Mouse (Mus musculus): Measurements from ENCODE around the gene Tnfsf8. TPM values are rescaled to one million over a fixed set of nuclear protein-coding genes. Genes with fewer than 3 reads are reported as not detected.

The Tnfsf8 gene
- polyA plus RNA-seq, 1 experiment, result not detected

GRCm38 (mm10) chr4:63856764-63857163 lies 4.4 kb downstream of the Tnfsf8 start:
- H3K27me3 ChIP-seq (ENCODE audit: control insufficient read depth, insufficient read depth, insufficient read length), result no peaks in the 10 kb centered on the region
- H3K79me2 ChIP-seq (ENCODE audit: control insufficient read depth, insufficient read depth), result no peaks in the 10 kb centered on the region
- H3ac ChIP-seq (ENCODE audit: control insufficient read depth, insufficient read length, low read depth), result no peak overlapping the region
- H3K36me3 ChIP-seq (ENCODE audit: control insufficient read depth, insufficient read depth), result no peaks in the 10 kb centered on the region
- no peak for TF ChIP-seq CEBPB (IDR thresholded peaks at IDR 0.05; ENCODE audit: low read depth)
- TF ChIP-seq MYOD1 (IDR thresholded peaks at IDR 0.05; ENCODE audit: control insufficient read depth, insufficient read length, low read depth), result no peak
- TF ChIP-seq USF1 (IDR thresholded peaks at IDR 0.05; ENCODE audit: low read depth), result no peak
- TF ChIP-seq MYOG (IDR thresholded peaks at IDR 0.05; ENCODE audit: control insufficient read depth, extremely low read depth, insufficient read length), result no peak
- TF ChIP-seq MAX (IDR thresholded peaks at IDR 0.05), result no peak
- no peak for TF ChIP-seq FOSL1 (IDR thresholded peaks at IDR 0.05; ENCODE audit: insufficient read depth, low read length, poor library complexity, severe bottlenecking)
- TF ChIP-seq CTCF (IDR thresholded peaks at IDR 0.05; ENCODE audit: control insufficient read depth, insufficient read depth, insufficient read length), result no peak
- no peak overlapping the region for H3K4me3 ChIP-seq (ENCODE audit: insufficient read depth, poor library complexity, severe bottlenecking)
- H3K79me3 ChIP-seq (ENCODE audit: low read depth), result no peaks in the 10 kb centered on the region

- no peak overlapping the region for H3K4me3 ChIP-seq (ENCODE audit: insufficient read depth, poor library complexity, severe bottlenecking)
- H3K36me3 ChIP-seq (ENCODE audit: control insufficient read depth, insufficient read depth), result no peaks in the 10 kb centered on the region
- H3ac ChIP-seq (ENCODE audit: control insufficient read depth, insufficient read length, low read depth), result no peak overlapping the region
- TF ChIP-seq CTCF (IDR thresholded peaks at IDR 0.05; ENCODE audit: control insufficient read depth, insufficient read depth, insufficient read length) (no peak), USF1 (IDR thresholded peaks at IDR 0.05; ENCODE audit: low read depth) (no peak), MYOD1 (IDR thresholded peaks at IDR 0.05; ENCODE audit: control insufficient read depth, insufficient read length, low read depth) (no peak), MYOG (IDR thresholded peaks at IDR 0.05; ENCODE audit: control insufficient read depth, extremely low read depth, insufficient read length) (no peak), FOSL1 (IDR thresholded peaks at IDR 0.05; ENCODE audit: insufficient read depth, low read length, poor library complexity, severe bottlenecking) (no peak), CEBPB (IDR thresholded peaks at IDR 0.05; ENCODE audit: low read depth) (no peak), MAX (IDR thresholded peaks at IDR 0.05) (no peak)
- no peaks in the 10 kb centered on the region for H3K79me2 ChIP-seq (ENCODE audit: control insufficient read depth, insufficient read depth)
- no peaks in the 10 kb centered on the region for H3K27me3 ChIP-seq (ENCODE audit: control insufficient read depth, insufficient read depth, insufficient read length)
- no peaks in the 10 kb centered on the region for H3K79me3 ChIP-seq (ENCODE audit: low read depth)
Measured at GRCm38 (mm10) chr4:63853782-63854386, 7.3 kb downstream of the Tnfsf8 start.

- Histone ChIP-seq H3K36me3 (ENCODE audit: control insufficient read depth, insufficient read depth) (no peaks in the 10 kb centered on the region), H3K79me2 (ENCODE audit: control insufficient read depth, insufficient read depth) (no peaks in the 10 kb centered on the region), H3K27me3 (ENCODE audit: control insufficient read depth, insufficient read depth, insufficient read length) (no peaks in the 10 kb centered on the region), H3K79me3 (ENCODE audit: low read depth) (no peaks in the 10 kb centered on the region), H3K4me3 (ENCODE audit: insufficient read depth, poor library complexity, severe bottlenecking) (no peak overlapping the region), H3ac (ENCODE audit: control insufficient read depth, insufficient read length, low read depth) (no peak overlapping the region)
- no peak for TF ChIP-seq CEBPB (IDR thresholded peaks at IDR 0.05; ENCODE audit: low read depth)
Measured at GRCm38 (mm10) chr4:63850082-63850481, 11.1 kb downstream of the Tnfsf8 start.

GRCm38 (mm10) chr4:63846881-63847597 lies 14.1 kb downstream of the Tnfsf8 start:
- H3K4me3 ChIP-seq (ENCODE audit: insufficient read depth, poor library complexity, severe bottlenecking), result no peak overlapping the region
- H3K36me3 ChIP-seq (ENCODE audit: control insufficient read depth, insufficient read depth), result no peaks in the 10 kb centered on the region
- no peaks in the 10 kb centered on the region for H3K79me2 ChIP-seq (ENCODE audit: control insufficient read depth, insufficient read depth)
- no peaks in the 10 kb centered on the region for H3K79me3 ChIP-seq (ENCODE audit: low read depth)
- no peaks in the 10 kb centered on the region for H3K27me3 ChIP-seq (ENCODE audit: control insufficient read depth, insufficient read depth, insufficient read length)
- peak; percentile 49 for TF ChIP-seq MYOD1 (IDR thresholded peaks at IDR 0.05; ENCODE audit: control insufficient read depth, insufficient read length, low read depth)
- no peak for TF ChIP-seq CEBPB (IDR thresholded peaks at IDR 0.05; ENCODE audit: low read depth)
- TF ChIP-seq FOSL1 (IDR thresholded peaks at IDR 0.05; ENCODE audit: insufficient read depth, low read length, poor library complexity, severe bottlenecking), result no peak
- TF ChIP-seq MAX (IDR thresholded peaks at IDR 0.05), result no peak
- TF ChIP-seq CTCF (IDR thresholded peaks at IDR 0.05; ENCODE audit: control insufficient read depth, insufficient read depth, insufficient read length), result no peak
- H3ac ChIP-seq (ENCODE audit: control insufficient read depth, insufficient read length, low read depth), result no peak overlapping the region

GRCm38 (mm10) chr4:63845760-63846159 lies 15.4 kb downstream of the Tnfsf8 start:
- TF ChIP-seq USF1 (IDR thresholded peaks at IDR 0.05; ENCODE audit: low read depth) (peak; percentile 58), CEBPB (IDR thresholded peaks at IDR 0.05; ENCODE audit: low read depth) (no peak)
- Histone ChIP-seq H3K36me3 (ENCODE audit: control insufficient read depth, insufficient read depth) (no peaks in the 10 kb centered on the region), H3K79me2 (ENCODE audit: control insufficient read depth, insufficient read depth) (no peaks in the 10 kb centered on the region), H3K79me3 (ENCODE audit: low read depth) (no peaks in the 10 kb centered on the region), H3ac (ENCODE audit: control insufficient read depth, insufficient read length, low read depth) (no peak overlapping the region), H3K4me3 (ENCODE audit: insufficient read depth, poor library complexity, severe bottlenecking) (no peak overlapping the region), H3K27me3 (ENCODE audit: control insufficient read depth, insufficient read depth, insufficient read length) (no peaks in the 10 kb centered on the region)

GRCm38 (mm10) chr4:63843924-63844323 lies 17.2 kb downstream of the Tnfsf8 start:
- peak; percentile 23 for TF ChIP-seq CTCF (IDR thresholded peaks at IDR 0.05; ENCODE audit: control insufficient read depth, insufficient read depth, insufficient read length)
- no peak for TF ChIP-seq FOSL1 (IDR thresholded peaks at IDR 0.05; ENCODE audit: insufficient read depth, low read length, poor library complexity, severe bottlenecking)
- H3K79me2 ChIP-seq (ENCODE audit: control insufficient read depth, insufficient read depth), result no peaks in the 10 kb centered on the region
- no peaks in the 10 kb centered on the region for H3K36me3 ChIP-seq (ENCODE audit: control insufficient read depth, insufficient read depth)

More at GRCm38 (mm10) chr4:63843924-63844323, 17.2 kb downstream of the Tnfsf8 start:
- no peaks in the 10 kb centered on the region for H3K27me3 ChIP-seq (ENCODE audit: control insufficient read depth, insufficient read depth, insufficient read length)
- H3K4me3 ChIP-seq (ENCODE audit: insufficient read depth, poor library complexity, severe bottlenecking), result no peak overlapping the region
- H3K79me3 ChIP-seq (ENCODE audit: low read depth), result no peaks in the 10 kb centered on the region
- no peak overlapping the region for H3ac ChIP-seq (ENCODE audit: control insufficient read depth, insufficient read length, low read depth)
